Mouse (Mus musculus): ENCODE data around the gene Tbc1d2b.

The Tbc1d2b gene

DNA sequence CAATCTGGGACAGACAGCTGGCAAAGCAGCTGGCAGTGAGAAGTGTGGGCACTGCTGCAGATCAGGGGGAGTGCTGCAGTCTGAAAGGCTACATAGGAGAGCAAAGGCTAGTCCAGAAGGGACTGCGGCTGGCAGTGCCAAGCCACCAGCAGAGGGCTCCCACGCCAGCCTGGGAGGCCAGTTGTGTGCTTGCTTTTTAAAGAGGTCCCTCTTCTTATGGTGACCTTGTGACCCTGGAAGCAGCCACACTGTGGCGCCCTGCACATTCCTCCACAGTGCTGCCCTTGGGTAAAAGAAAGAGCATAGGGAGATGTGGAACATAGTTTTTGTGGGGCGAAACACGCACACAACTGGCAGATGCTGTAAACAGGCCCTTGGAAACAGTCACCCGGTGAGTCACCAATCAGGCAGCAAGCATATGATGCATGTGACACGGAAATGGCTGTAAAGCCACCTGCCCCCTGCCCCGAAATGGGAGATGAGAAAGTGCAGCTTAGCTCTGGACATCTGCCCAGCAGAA lies 66.1 kb downstream of the Tbc1d2b start:
- DNase-seq (ENCODE audit: low read depth, low spot score), result peak; percentile 33

DNA sequence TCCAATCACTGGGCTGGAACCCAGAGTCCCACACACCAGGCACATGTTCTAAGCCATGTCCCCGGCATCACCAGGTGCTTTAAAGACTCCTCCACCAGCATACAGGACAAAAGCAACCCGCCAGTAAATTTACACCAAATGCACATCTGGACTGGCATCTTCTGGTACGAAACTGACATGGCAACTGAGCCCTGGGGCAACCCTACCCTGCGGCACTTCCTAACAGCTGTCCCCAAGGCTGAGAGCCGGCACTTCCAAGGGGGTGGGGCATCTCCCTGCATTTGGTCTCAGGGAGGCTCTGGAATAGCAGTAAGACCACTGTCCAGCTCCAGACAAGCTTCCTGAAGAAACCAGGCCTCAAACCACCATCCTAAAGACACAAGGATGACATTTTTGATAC lies 67.4 kb downstream of the Tbc1d2b start:
- DNase-seq (ENCODE audit: low read depth, low spot score), result peak; percentile 7

DNA sequence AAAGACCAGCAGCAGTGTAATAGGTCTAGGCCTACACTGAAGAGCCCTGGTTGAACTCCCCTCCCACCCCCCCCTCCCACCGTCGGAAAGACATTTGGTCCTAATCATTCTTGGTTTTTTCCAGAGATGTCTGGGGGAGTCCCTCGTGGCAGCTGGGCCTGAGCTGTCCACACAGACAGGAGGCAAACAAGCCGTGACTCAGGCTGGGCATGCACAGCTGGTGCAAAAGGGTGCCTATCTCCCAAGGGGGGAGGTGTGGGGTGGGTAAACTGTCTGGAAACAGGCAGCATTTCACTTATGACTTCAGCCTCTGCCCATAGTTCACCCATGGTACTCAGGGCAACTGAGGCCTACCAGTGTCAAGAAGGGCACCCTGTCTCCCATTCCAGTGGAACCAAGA lies 69.1 kb downstream of the Tbc1d2b start:
- DNase-seq (ENCODE audit: low read depth, low spot score), result no peak

DNA sequence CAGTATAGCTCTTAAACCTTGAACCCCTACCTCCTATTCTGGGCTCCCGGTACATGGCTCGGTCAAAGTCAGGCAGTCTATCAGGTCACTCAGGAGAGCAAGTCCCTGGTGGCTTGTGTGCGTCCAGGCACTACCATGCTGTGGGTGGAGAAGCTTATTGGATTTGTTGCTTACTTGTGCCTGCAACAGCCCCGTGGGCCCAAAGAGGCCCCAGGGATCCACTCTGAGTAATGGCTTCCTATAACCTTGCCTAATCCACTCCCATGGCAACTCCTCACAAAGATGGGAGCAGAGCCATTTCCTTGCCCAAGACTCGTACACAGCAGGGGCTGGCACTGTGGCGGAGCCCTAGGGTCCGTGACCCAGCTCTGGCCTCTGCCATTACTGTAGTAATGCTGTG lies 69.5 kb downstream of the Tbc1d2b start:
- DNase-seq (ENCODE audit: low read depth, low spot score), result no peak

DNA sequence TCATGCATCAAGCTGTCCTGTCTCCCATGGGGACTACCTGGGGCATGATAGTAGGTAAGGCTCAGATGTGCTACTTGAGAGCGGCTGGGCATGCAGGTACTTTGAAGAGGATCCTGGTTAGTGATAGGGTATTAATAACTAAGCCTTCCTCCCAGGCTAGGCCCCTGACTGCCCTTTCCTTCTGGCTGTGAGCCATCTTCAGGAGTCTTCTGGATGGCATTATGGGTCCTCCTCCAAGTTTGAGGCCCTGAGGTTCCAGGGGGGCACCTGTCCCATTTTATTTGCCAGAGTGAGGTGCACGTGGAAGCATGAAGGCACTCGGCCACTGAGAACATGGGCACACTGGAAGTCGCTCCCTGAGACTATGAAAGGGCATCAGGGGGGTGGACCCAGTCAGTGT lies 70.1 kb downstream of the Tbc1d2b start:
- DNase-seq (ENCODE audit: low read depth, low spot score), result no peak

DNA sequence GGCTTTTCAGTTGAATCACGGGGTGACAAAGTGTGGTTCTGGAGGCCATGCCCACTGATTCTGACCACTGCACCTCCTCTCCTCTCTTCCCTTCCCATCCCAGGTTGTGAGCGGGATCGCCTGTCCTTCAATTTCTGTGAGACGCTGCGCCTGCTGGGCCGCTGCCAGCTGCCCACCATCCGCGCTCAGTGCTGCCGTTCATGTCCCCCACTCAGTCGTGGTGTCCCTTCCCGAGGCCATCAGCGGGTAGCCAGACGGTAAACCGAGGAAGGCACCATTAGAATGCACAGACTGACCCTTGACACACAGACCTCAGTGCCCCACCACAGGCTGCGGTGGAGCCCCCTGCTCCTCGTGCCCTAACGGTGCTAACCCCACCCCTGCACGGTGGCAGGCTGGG lies 71.0 kb downstream of the Tbc1d2b start:
- no peak for DNase-seq (ENCODE audit: low read depth, low spot score)

DNA sequence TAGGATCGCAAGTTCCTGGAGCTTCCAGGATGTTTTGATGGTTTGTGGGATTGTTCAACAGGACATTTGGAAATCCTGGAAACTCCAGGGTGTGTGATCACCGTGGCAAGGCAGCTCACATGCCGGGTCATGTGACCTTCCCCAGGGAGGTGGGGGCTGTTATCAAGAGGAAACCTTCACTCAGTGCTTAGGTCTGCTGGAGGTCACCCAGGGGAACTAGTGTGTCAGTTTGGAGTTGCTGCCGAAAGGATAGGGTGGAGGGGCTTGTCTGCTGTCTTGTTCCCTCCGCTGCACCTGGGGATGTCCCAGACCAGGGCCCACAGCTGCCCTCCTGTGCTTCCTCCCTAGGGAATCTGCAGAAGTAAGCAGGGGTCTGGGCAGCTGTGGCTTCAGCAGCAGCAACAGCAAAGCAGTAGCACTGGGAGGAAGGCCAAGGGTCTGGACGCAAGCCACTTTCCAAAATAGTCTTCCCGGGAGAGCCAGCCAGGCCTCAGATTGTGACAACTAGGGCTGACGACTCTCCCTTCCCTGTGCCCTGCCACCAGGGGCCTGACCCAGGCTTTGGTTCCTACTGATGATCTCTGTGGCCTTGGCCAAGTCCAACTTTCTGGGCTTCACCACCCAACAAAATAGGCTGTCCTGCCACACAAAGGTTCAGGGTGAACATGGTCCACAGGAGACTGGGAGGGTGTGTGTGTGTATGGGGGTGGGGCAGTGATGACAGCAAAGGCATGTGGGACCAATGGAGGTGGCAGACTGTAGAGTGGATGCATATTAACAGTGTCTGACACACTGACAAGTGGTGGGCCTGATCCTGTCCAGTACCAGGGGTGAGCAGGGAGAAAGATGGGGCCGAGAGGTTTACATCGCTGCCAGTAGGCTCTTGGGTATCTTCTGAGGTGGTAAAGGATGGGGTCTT lies 71.8 kb downstream of the Tbc1d2b start:
- peak; percentile 62 for DNase-seq (ENCODE audit: low read depth, low spot score)

DNA sequence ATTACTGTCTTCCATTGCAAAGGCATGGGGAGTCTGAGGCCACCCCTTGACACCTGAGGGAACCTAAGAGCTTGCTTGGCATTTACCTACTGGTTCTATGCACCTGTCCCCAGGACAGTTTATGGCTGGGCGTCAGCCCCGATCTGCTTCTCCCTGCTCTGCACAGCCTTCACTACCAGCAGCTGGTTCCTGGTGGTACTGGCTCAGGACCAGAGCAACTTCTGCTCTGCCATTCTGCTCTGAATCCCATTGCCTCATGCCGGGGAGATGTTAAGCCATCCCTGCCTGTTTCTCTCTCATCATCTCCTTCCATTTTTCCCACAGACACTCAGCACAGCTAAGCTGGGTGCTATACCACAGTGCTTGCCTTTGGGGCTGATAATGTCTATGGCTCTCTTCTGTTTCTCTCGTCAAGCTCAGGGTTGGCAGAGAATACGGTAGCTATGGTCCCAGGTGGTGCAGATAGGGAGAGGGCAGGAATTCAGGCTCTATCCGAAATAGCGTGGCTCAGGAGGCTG lies 72.7 kb downstream of the Tbc1d2b start:
- no peak for DNase-seq (ENCODE audit: low read depth, low spot score)

DNA sequence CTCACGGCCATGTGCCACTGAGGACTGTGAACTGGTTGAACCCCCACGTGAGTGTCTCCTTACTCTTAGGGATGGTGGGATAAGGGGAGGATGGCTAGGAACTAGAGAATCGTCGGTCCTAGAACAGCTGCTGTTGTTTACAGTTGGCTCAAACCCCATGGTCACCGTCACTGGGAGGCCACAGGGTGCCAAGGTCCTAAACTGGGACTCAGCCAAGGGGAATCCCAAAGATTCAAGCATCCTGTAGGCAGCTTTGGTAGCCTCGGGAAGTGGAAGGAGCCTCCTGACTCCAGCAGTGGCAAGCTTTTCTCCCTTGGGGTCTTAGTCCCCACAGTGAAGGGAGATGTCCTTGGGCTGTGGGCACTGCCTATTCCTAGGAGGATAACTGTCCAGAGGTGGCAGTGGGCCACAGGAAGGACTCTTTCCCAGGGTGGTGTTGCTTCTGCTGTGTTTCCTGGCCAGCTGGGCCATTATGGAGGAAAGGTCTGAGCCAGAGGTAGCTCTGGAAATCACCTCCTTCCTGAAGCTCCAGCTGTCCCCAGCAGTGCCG lies 73.4 kb downstream of the Tbc1d2b start:
- DNase-seq (ENCODE audit: low read depth, low spot score), result no peak

DNA sequence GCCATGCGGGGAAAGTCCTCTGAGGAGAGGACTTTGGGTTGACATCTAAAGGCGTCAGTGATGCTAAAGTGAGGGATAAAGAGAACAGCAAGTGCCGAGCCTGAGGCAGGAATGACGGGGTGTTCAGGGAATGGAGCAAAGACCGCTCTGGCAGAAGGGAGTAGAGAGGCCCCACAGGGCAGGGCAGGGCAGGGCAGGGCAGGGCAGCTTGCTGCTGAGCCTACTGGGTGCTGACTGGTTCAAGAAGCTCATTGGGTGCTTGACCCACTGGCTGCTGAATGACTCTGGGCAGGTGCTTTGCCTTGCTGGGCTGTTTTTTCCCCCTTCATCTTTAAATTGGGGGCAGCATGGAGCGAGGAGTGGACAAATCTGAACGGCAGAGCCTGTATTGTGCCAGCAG lies 74.3 kb downstream of the Tbc1d2b start:
- no peak for DNase-seq (ENCODE audit: low read depth, low spot score)

DNA sequence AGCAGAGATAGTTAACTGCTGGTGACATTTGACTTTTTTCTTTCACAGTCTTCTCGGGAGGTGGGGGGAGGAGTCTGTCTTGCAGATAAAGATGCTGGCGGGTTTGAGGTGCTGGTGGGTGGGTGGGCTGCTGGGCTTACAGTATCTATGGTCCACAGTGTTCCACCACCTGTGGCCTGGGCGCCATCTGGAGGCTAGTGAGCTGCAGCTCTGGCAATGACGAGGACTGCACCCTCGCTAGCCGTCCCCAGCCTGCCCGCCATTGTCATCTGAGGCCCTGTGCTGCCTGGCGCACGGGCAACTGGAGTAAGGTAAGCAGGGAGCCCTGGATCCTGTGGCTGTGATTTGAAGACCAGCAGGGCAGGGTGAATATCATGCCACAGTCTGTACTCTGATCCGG lies 75.6 kb downstream of the Tbc1d2b start:
- peak; percentile 35 for DNase-seq (ENCODE audit: low read depth, low spot score)

DNA sequence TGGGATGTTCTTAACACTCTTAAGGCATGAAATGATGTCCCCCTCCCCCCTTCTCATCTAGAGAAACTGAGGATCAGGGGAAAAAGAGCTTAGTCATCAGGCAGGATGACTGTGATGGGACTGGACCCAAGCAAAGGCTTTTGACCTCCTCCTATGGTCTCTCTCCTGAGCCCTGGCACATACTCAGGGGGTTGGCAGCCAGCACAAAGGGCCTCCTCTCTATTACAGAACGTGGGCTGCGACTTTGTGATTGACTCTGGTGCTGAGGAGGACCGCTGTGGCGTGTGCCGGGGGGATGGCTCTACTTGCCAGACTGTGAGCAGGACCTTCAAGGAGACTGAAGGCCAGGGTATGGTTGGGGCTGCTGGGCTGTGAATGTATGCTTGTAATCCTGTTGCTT lies 81.2 kb downstream of the Tbc1d2b start:
- no peak for DNase-seq (ENCODE audit: low read depth, low spot score)

DNA sequence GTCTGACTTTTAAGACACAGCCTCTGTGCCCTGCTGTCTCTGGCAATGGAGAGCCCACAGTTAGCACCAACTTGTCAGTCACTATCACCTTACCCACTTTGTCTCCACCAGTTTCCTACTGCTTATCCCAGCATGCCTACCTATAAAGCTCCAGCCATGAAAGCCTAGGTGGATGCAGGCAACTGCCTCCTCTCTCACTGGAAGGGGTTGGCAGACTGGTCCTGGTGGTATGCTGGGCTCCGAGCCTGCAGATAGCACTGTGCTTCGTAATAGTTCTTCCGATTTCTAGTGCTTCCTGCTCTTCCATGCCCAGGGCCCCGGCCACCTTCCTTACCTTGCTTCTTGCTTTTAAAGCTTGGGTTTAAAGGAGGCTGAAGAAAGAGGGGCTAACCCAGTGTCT lies 81.7 kb downstream of the Tbc1d2b start:
- no peak for DNase-seq (ENCODE audit: low read depth, low spot score)

DNA sequence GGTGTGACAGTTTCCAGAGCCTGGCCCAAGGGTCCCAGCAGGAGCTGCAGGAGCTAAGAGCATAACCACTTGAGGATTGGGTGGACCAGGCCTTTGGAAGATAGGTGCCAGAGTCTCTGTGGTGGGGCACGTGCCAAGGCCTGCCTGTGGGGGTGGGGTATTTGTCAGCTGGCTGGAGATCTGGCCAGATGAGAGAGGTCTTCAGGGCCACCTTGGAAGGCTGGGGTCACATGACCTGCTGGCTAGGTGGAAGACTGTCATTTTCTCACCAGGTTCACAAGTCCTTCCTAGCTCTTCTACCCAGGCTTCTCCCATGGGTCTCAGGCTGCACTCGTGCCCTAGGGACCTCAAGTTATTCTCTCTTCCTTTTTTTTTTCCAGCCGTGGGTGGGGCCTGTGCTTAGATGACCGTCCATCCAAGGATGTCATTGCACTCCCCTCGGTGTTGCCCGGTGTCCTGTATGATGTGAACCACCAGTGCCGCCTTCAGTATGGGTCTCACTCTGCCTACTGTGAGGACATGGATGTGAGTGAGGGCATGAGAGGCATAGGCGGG lies 85.2 kb downstream of the Tbc1d2b start:
- DNase-seq (ENCODE audit: low read depth, low spot score), result no peak

DNA sequence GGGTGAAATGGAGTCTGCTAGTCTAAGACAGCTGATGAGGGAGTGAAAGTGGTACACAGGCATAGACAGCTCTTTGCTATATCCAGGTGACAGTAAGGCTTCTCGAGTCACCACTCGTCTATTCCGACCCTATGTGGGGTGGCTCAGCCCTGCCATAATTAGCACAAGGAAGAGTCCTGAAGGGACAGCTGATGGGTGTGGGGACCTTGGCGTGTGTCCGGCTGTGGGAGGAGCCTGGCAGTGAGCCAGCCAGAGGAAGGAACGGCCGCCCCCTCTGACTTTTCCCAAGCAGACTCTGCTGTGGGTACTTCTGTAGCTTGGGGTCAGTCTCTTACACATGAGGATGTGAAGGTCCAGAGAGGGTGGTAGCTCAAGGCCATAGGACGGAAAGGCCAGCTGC lies 86.5 kb downstream of the Tbc1d2b start:
- DNase-seq (ENCODE audit: low read depth, low spot score), result no peak

DNA sequence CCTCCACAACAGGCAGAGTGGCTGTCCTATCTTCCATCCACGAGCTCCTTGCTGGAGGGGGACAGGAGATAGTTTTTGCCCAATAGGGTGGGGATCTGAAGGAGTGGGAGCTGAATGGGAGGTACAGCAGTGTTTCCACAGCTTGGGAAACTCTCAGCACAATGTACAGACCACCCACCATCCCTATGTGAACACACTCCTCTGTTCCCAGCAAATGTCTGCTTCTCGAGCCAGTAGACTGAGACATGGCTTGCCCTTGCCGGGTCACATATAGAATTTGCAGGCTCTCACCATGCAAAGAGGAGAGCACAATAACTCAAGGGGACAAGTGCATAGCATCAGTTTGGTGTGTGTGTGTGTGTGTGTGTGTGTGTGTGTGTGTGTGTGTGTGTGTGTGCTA lies 87.1 kb downstream of the Tbc1d2b start:
- DNase-seq (ENCODE audit: low read depth, low spot score), result no peak

DNA sequence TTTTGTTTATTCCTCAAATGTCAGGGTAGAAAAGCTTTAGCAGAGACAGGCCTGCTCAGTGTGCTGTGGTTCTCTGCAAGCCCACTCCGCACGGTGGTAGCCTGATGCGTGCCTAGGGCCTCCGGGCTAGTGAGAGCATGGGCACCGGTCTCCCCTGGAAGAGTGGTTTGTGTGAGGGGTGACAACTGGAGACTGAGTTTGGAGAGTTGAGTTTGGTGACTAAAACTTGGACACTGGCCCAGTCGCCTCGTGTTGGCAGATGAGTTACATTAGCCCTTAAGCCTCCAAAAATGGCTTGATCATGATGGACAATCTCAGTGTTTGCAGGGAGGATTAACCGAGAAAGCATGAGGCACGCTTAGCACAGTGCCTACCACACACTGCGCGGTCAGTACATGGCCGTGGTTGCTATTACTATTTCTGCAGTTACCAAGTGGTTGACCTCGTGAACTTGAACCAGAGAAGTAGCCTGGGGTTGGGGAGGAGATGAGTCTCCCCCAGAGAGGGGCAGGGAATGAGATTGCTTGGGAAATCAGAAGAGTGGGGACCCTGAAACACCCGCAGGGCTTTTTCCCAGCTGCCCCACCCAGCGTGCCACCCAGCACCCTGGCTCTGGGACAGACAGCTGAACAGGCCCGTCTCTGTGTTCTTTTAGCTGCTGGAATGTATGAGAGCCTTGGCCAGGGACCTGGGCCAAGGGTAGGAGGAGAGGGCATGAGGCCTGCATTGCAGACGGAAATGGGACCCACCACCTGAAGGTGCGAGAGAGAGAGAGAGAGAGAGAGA lies 87.8 kb downstream of the Tbc1d2b start:
- DNase-seq (ENCODE audit: low read depth, low spot score), result no peak

DNA sequence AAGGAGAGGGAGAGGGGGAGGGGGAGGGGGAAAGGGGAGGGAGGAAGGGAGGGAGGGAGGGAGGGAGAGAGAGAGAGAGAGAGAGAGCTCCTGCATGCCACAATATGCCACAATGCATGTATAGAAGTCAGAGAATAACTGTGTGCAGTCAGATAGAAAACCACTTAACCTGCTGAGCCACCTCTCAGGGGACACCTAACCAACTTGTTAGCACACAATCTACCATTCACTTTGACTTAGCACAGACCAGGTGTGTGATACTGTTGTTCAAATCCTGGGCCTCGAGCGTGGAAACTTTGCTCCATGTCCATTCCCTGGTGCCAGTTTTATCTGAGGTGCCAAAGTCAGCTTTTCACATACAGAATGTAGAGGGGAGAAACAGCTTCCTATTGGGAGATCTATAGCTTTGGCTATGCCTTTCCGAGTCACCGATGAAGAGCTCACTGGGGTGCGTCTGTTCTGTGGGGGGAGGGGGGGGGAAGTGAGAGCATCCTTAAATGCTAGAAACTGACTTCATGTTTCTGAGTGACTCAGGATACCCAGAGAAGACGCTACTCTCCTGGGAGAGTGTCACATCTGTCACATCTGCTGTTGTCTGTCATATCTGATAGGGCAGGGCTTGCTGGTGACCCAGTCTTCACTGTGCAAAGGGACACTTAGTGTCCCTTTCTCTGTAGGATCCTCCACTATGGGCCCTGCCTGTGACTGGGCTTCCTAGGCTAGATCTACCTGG lies 88.8 kb downstream of the Tbc1d2b start:
- DNase-seq (ENCODE audit: low read depth, low spot score), result no peak

DNA sequence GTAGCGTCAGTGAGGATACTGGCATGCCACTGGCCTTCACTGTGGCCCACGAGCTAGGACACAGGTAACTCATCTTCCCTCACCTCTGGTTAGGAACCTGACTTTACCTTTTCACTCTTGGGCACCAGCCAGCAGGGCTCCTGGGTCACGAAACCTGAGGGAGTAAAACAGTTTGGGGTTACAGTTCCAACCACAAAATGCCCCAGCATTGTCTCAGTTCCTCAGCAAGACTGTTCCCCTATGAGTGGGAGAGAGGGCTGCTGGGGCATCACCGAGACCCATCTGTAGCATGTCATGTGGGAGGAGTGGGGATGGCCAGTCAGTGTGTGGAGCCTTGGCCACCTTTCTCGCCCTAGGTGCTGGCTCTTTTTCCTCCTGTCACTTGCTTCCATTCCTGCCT lies 91.2 kb downstream of the Tbc1d2b start:
- DNase-seq (ENCODE audit: low read depth, low spot score), result no peak

DNA sequence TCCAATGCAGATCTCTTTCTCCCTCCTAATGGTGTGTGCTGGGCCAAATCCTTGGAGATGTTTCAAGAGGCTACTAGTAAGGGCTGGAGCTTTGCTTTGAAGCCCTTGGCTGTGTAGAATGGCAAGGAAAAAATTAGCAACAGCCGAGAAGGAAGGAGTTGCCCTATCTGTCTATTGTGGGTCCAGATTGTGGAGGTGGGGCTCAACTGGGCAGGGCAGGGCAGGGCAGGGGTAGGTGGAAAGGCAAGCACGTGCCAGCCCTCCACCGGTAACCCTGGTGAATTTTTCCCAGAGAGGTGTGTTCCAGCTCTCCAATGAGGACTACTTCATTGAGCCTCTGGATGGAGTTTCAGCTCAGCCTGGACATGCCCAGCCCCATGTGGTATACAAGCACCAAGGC lies 97.3 kb downstream of the Tbc1d2b start:
- no peak for DNase-seq (ENCODE audit: low read depth, low spot score)

All from ZHBTc4 (cell line).